Mouse (Mus musculus): ENCODE data around the gene Olfr211. TPM values are rescaled to one million over a fixed set of nuclear protein-coding genes. Genes with fewer than 3 reads are reported as not detected.
"Not testable (repeated sequence)": the region's sequence is repeated elsewhere in the genome, so short reads cannot be mapped to it uniquely, and the experiment has no call there.

Gene Olfr211
- not detected for total RNA-seq (2021)
- long read RNA-seq, experiment 1 = 0 reads
- long read RNA-seq, experiment 2 = 0 reads

GRCm38 (mm10) chr6:116488791-116489190 is at the start of gene Olfr211:
TSS of gene Olfr211 (plus strand) at chr6:116489091.
- no peak for DNase-seq (ENCODE audit: low spot score in 2 of 2)

GRCm38 (mm10) chr6:116439531-116439930 is 49.4 kb upstream of the Olfr211 start:
- no peak for DNase-seq (ENCODE audit: low spot score in 2 of 2)

DNA sequence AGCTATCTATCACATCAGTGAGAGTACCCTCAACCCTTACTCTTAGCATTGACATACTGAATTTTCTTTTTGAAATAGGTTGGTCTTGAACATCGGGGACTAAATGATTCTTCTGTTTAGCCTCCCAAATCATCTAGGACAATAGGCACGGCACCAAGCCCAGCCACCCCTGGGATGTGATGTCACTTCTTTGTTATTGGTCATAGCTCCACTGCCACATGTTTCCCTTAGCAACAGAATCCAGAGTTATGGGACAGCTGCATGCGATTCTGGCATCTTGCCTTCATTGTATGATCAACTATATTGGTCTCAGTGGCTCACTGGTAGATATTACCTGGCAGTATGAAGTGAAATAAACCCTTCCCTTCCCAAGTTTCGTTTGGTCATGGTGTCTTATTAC is 48.4 kb upstream of the Olfr211 start:
- no peak for DNase-seq (ENCODE audit: low spot score in 2 of 2)

GRCm38 (mm10) chr6:116440849-116441248 is 48.0 kb upstream of the Olfr211 start:
- no peak for DNase-seq (ENCODE audit: low spot score in 2 of 2)

GRCm38 (mm10) chr6:116455781-116456180 is 33.1 kb upstream of the Olfr211 start:
- no peak for DNase-seq (ENCODE audit: low spot score in 2 of 2)

DNA sequence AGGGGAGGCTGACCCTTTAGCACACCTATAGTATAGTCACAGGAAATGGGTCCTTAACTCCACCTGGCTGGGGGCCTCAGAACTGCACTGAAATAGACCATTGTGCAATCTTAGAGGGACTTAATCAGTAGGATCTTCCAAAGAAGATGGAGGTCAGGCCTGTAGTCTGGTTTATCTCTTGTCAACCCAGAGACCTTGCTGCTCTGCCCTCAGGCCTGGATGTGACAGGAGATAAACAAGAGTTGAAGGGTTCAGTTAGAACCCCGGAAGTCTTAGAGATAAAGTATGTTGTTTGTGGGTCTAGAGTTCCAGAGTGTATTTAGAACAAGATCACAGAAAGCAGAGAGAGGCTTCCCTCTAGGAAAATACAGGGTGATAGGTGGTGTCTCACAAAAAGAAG is 32.4 kb upstream of the Olfr211 start:
- no peak for DNase-seq (ENCODE audit: low spot score in 2 of 2)

GRCm38 (mm10) chr6:116458728-116459127 is 30.2 kb upstream of the Olfr211 start:
- DNase-seq (ENCODE audit: low spot score in 2 of 2) = no peak

GRCm38 (mm10) chr6:116459232-116459631 is 29.7 kb upstream of the Olfr211 start:
- no peak for DNase-seq (ENCODE audit: low spot score in 2 of 2)

- peak in 1 of 2 experiments; percentile 35 for DNase-seq (ENCODE audit: low spot score in 2 of 2)
Measured at GRCm38 (mm10) chr6:116460544-116461283, 28.2 kb upstream of the Olfr211 start, which contains the start of gene Alox5. TSS of gene Alox5 (minus strand) at chr6:116461178.

DNA sequence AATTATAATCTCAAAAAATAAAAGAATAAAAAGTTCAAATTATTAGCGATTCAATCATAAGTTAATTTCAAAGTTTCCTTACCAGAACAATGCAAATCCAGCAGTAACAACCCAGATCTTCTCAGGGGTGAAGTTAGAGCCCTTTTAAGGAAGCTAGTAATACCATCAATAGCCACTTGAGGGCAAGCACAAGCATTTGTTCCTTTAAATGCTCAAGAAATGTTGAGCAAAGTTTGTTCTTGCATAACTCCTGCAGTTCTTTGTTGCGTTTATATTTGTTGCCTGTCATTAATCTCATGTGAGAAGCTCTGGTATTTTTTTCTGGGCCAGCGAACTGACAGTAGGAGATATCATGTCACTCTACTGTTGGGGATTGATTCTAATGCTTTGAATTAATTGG is 20.8 kb upstream of the Olfr211 start:
- DNase-seq (ENCODE audit: low spot score in 2 of 2) = no peak

- DNase-seq (ENCODE audit: low spot score in 2 of 2) = no peak
Measured at GRCm38 (mm10) chr6:116485081-116485480, 3.8 kb upstream of the Olfr211 start.

DNA sequence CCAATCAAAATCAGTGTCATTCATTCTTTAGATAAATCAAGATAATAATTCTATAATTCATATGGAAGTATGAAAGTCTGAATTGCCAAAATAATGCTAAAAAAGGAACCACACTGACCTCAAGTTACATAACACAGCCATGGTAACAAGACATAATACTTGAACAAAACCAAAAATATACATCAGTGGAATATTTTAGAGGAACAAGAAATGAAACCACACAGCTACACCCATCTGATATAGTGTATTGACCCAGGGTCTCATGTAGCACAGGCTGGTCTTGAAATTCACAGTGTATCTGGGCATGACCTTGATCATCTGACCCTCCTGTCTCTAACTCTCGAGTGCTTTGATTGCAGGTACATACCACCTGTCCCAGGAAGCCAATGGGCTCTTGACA is 2.1 kb upstream of the Olfr211 start:
- no peak for DNase-seq (ENCODE audit: low spot score in 2 of 2)

DNA sequence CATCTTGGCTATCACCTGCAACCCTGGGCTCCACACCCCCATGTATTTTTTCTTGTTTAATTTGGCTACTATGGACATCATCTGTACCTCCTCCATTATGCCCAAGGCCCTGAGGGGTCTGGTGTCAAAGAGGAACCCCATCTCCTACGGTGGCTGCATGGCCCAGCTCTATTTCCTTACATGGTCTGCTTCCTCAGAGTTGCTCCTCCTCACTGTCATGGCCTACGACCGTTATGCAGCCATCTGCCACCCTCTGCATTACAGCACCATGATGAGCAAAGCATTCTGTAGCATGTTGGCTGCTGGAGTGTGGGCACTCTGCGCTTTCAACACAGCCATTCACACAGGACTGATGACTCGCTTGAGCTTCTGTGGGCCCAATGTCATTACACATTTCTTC is 4.9 kb downstream of the Olfr211 start:
- DNase-seq (ENCODE audit: low spot score in 2 of 2) = no peak

DNA sequence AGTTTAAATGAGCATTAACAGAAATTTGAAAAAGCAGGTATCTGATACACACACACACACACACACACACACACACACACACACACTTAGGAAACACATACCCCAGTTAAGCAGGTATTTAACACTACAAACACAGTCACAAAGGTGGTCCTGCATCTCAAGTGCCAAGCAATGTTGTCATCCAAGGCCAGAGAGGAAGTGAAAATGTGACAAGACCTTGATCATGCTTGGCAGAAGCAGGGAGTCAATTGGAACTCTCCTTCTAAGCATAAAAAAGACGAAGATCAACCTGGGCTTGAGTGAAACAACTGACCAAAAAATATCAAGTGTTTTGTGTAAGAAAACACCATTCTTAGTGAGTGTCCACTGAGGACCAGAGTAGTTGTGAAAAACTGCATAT is 7.1 kb downstream of the Olfr211 start:
- no peak for DNase-seq (ENCODE audit: low spot score in 2 of 2)

GRCm38 (mm10) chr6:116506302-116507003 is 17.6 kb downstream of the Olfr211 start, which contains the start of gene Olfr212:
TSS of gene Olfr212 (plus strand) at chr6:116506516.
- DNase-seq (ENCODE audit: low spot score in 2 of 2) = not testable (repeated sequence)

GRCm38 (mm10) chr6:116514832-116515231 is 25.9 kb downstream of the Olfr211 start:
- DNase-seq (ENCODE audit: low spot score in 2 of 2) = no peak

GRCm38 (mm10) chr6:116538156-116538555 is 49.3 kb downstream of the Olfr211 start, which contains the start of gene Olfr213:
TSS of gene Olfr213 (plus strand) at chr6:116538456.
- no peak for DNase-seq (ENCODE audit: low spot score in 2 of 2)

- no peak for DNase-seq (ENCODE audit: low spot score in 2 of 2)
Measured at GRCm38 (mm10) chr6:116542500-116542899, 53.6 kb downstream of the Olfr211 start.
